Mouse (Mus musculus) cerebellum, adult 8-10 months (tissue): ENCODE data around the gene Ifit1bl2.
"Not testable (repeated sequence)": the region's sequence is repeated elsewhere in the genome, so short reads cannot be mapped to it uniquely, and the experiment has no call there.

Experiments used
- DNase-seq: peaks from one replicate; pipeline ENCODE4 v3.0.0; 2022

Gene Ifit1bl2

DNA sequence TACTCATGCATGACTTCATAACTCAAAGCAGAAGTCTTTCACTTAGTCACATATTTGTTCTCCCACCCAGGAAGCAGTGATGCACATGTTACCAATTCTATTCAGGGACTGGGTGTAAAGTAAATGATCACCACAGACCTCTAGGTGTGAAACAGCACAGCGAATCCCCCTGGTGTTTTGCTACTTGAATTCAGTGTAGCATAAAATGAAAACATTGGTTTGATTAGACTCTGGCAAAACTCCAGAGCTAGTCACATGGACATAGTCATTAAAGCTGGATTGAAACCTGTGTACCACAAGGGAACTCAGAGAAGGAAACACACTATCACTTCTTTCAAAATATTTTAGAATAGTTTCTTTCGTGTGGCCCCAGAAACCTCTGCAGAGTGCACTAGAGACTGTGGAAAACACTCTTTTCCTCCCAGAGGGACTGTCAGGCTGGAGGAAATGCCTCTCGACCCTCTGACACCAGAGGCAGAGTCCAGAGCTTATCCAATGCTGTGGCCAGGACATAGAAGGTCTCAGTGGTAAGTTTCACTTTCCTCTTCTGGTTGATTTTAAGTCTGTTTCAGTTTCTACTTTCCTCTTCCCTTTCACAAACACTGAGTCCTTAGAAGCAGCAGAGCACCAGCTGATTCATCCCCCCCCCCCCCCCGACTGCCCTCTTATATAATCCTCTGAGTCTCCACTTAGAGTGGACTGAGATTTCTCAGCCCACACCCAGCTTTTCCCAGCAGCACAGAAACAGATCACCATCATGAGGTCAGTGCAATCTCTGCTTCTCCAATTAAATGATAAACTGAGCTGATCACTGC lies 33.1 kb downstream of the Ifit1bl2 start, which contains the start of gene Ifit3b:
TSS of gene Ifit3b (plus strand) at position 734 of the 815 bp plus-strand sequence.
- not testable (repeated sequence) for DNase-seq

DNA sequence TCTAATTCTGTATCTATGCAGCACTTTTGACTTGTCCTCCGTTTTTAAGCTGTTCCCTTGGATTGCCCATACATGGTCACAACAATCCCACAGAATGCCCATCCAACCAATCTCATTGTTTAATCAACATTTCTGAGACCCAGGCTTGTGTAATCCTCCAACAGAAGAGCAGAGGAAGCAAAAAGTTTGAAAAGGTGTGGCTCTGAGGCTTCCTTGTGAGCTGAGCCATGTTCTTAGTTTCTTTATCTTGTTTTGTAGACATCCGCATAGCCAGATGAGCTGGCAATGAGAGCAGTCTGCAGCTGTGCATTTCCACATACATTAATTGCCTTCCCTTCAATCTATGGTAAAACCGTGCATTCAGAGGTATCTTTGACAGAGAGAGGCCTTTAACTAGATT lies 35.1 kb downstream of the Ifit1bl2 start:
- DNase-seq = no peak

DNA sequence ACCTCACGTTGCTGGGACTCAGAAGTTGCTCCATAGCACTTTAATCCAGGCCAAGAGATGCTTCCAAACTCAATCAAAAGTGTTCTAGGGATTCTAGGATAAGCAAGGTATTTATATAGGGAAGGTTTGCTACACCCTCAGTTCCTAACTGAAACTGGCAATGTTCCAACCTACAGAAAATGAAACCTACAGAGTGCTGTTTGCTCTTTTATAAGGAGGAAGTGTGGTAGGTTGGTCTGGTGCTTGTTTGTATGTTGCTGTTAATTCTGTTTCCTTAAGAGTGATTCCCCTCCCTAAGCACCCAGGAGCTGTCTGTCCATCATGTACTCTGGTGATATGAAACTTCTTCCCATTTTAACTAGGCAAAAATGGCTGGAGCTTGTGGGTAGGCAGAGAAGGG lies 38.7 kb downstream of the Ifit1bl2 start, which contains the start of gene Ifit1bl1:
TSS of gene Ifit1bl1 (minus strand) at position 69 of the 400 bp plus-strand sequence.
- DNase-seq = not testable (repeated sequence)

DNA sequence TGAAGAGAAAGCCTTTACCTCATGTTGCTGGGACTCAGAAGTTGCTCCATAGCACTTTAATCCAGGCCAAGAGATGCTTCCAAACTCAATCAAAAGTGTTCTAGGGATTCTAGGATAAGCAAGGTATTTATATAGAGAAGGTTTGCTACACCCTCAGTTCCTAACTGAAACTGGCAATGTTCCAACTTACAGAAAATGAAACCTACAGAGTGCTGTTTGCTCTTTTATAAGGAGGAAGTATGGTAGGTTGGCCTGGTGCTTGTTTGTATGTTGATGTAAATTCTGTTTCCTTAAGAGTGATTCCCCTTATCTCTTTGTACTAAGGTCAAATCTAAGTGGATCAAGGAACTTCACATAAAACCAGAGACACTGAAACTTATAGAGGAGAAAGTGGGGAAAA lies 41.3 kb downstream of the Ifit1bl2 start:
- DNase-seq = not testable (repeated sequence)

DNA sequence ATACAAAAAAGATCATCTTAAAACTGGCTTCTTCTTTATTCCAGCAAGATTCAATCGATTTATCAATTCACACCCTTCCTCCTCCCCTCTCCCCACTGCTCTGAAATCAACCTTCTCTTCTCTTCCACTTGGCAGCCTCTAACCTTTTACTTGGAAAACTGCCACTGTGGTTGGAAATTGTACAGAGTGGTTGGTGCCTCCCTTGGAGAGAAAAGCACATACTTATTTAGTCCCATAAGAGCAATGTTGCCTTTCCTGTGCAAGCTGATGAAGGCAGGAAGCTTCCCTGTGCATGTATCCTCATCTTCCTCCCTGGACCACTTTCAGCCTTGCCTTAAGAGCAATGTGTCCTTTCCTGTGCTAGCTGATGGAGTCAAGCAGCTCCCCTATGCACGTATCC lies 42.2 kb downstream of the Ifit1bl2 start:
- DNase-seq = peak; percentile 28

DNA sequence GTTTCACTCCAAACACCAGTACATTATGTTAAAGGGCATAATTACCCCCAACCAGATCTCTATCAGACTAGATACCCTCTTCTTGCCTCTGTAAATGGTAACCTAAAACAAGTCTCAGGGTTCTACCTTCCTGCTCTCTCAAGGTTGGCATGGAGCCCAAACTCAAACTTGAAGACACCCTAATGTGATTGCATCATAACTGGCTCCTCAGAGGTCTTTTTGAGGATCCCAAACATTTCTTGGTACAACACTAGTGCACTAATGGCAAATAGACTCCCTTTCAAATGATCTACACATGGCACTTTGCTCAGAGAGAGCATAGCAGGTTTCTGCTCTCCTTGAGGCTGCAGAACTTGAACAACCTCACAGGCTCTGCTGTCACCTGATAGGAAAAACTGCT lies 43.7 kb downstream of the Ifit1bl2 start:
- no peak for DNase-seq

DNA sequence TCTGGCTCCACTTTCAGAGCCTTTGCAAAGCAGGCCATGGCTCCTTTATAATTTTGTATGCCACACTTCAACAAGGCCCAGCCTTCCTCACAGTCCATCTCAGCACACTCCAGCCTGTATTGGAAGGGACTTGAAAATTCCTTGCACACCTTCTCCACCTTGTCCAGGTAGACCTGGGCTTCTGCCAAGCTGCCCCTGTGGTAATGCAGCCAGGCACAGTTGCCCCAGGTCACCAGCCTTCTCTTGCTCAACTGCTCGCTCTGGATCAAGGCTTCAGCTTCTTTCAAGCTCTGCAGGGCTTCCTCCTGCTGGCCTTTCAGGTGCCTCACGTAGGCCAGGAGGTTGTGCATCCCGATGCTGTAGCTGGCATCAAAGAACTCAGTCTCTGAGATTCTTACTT lies 46.0 kb downstream of the Ifit1bl2 start:
- not testable (repeated sequence) for DNase-seq

DNA sequence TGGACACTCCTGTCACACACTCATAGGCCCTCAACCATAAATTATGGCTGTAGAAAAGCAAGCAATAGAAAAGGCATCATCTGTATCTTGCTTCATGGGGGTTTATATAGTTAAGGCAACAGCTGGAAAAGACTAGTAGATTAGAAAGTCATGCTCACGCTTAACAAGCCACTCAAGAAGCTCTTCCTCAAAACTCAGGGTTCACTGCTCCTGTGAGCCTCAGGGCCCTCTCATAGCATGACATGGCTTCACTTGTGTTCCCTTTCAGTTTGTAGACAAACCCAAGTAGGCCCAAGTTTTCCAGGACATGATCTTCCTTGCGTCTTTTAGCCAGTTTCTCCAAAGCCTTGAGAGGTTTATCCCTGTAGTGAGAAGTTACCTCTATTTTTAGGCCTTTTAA lies 47.1 kb downstream of the Ifit1bl2 start:
- DNase-seq = no peak

DNA sequence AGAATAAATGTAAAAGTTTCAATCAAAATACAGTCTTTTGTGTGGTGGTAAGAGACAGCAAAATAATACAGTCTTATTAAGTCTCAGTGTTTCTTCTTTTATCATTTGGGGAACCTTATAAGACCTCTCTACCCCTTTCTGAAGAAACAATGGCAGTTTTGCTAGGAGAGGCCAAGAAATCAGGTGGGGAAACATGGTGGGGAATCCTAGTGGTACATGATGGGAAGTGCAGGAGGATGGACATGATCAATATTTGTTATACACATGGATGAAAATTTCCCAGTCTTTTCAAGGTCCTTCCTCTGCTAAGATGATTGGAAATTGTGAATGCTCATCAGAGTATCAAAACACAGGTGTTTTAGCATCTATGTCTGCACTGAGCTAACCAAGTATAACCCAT lies 51.6 kb downstream of the Ifit1bl2 start:
- DNase-seq = no peak

DNA sequence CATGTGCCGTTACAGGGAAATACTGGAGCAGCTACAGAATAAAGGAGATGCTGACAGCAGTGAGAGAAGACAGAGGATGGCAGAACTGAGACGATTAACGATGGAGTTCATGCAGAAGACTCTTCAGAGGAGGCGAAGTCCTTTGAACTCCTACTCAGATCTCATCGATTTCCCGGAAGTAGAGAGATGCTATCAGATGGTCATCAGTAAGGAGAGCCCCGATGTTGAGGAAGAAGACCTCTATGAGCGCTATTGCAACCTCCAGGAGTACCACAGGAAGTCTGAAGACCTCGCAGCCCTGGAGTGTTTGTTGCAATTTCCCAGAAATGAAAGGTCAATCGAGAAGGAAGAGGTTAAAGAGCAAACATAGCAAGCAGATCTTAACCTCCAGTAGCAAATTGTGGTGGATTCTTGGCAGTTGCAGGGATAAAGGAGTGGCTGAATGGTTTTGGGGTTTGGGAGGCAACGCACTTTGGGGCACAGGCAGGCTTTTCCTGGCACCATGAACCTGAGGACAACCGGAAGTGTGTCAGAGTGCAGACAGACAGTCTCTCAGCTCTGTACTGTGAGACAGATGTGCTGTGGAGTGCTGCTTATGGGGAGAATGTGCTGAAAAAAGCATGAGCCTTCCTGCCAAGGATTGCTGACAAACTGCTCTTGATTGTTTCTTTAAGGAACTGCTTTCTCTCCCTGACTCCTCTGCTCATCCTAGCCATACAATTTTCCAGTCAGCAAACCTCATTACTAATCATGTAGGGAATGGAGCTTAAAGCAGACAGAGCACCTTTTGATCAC lies 52.4 kb downstream of the Ifit1bl2 start:
- not testable (repeated sequence) for DNase-seq

DNA sequence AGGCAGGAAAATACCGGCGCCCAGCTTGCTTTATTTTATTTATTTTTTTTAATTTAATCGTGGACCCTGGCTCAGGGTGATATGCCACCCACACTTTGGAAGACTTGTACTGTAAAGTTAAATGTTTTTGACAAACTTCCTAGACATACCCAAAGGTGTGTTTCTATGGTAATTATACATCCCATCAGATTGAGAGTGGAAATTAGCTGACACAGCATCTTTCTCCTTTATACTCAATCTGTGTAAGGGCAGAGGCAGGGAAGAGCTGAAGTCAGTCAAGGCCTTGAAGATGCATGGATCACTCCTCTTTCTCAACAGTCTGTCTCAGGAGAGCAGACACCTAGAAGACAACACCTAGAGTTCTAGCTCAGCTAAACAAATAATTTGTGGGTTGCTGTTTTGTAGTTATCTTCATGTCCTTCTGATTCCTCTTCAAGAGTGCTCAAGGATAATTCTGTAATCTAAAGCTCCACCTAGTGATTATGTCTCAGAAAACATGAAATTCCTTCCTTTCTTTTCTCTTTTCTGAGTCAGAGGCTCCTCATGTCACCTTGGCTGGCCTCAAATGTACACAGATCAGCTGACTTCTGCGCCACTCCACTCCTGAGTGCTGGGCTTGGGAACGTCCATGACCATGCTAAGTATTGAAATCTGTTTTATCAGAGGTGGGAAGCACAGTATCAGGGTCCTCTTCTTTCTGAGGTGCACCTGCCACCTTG lies 54.6 kb downstream of the Ifit1bl2 start:
- not testable (repeated sequence) for DNase-seq

DNA sequence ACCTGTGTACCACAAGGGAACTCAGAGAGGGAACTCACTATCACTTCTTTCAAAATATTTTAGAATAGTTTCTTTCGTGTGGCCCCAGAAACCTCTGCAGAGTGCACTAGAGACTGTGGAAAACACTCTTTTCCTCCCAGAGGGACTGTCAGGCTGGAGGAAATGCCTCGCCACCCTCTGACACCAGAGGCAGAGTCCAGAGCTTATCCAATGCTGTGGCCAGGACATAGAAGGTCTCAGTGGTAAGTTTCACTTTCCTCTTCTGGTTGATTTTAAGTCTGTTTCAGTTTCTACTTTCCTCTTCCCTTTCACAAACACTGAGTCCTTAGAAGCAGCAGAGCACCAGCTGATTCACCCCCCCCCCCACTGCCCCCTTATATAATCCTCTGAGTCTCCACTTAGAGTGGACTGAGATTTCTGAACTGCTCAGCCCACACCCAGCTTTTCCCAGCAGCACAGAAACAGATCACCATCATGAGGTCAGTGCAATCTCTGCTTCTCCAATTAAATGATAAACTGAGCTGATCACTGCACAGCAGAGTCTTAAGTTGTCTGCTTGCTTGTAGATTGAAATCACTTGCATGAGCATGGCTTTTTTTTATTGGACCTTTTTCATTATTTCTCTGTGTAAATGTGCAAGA lies 57.3 kb downstream of the Ifit1bl2 start, which contains the start of gene Ifit3:
TSS of gene Ifit3 (plus strand) at position 406 of the 641 bp plus-strand sequence.
- DNase-seq = not testable (repeated sequence)

DNA sequence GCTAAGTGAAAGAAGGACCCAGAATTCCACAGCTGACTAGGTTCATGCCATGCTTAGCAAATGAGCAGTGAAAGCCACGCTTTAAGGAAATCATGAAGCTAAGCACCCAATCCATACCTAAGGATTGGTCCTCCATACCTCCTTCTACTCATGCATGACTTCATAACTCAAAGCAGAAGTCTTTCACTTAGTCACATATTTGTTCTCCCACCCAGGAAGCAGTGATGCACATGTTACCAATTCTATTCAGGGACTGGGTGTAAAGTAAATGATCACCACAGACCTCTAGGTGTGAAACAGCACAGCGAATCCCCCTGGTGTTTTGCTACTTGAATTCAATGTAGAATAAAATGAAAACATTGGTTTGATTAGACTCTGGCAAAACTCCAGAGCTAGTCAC lies 57.8 kb downstream of the Ifit1bl2 start:
- DNase-seq = not testable (repeated sequence)

DNA sequence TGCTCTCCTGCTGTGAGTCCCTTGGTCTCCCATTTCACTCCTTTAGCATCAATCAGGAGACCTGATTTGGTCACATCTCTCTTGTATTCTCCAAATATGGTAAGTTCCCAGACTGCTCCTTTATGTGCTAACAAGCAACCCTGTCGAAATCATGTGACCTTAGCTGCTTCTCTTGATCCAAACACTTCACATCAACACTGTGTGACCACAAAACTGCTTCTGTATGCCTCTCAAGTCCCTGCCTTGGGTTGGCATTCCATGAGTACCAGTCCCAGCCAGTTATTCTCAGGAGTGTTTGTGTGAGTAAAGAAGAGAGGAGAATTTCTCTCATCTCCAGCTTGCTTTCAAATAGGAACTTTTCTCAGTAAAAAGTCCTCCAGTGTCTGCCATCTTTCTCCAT lies 63.4 kb downstream of the Ifit1bl2 start:
- DNase-seq = no peak

DNA sequence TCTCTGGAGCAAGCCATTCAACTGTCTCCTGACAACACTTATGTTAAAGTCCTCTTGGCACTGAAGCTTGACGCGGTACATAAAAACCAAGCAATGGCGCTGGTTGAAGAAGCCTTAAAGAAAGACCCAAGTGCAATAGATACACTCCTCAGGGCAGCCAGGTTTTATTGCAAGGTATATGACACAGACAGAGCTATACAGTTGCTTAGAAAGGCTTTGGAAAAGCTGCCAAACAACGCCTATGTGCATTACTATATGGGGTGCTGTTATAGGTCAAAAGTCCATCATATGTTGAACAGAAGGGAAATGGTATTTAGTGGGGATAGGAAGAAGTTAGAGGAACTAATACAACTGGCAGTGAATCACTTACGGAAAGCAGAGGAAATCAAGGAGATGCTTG lies 66.9 kb downstream of the Ifit1bl2 start:
- DNase-seq = no peak

DNA sequence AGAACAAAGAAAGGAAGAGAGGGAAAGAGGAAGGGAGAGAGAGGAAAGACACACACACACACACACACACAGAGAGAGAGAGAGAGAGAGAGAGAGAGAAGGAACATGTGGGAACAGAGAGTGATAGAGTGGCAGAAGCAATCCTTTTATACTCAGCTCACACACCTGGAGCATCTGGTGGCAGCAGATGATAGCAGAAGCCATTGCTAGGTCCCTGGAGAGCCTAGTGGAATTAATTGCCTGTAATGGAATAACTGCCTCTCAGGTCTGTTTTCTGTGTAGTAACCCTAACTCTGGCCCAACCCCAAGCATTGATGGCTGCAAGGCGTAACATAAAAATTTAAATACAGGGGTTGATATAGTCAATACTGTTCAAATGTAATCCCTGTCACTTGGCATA lies 69.5 kb downstream of the Ifit1bl2 start:
- no peak for DNase-seq

DNA sequence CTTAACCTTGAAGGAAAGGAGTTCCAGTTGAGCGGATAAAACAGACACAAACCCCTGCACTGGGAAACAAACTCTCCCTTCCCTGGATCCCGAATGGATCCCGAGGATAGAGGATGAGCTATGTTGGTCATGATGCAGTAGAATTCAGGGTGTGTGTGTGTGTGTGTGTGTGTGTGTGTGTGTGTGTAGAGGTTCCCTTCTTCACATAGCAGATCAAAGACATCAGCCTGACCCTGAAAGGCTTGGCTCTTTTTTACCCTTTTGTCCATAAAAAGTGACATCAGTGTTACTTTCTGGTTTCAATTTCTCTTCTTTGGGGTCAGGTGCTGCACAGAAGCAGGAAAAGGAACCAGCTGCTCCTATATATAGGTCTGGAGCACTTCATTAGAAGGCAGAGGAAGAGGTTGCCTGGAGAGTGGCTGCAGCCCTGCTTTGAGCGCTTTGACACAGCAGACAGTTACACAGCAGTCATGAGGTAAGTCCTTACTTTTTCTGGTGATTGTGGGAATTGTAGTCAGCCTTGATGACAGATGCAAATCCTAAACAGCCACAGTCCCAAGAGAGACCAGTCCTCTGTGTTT lies 70.6 kb downstream of the Ifit1bl2 start:
- DNase-seq = no peak

DNA sequence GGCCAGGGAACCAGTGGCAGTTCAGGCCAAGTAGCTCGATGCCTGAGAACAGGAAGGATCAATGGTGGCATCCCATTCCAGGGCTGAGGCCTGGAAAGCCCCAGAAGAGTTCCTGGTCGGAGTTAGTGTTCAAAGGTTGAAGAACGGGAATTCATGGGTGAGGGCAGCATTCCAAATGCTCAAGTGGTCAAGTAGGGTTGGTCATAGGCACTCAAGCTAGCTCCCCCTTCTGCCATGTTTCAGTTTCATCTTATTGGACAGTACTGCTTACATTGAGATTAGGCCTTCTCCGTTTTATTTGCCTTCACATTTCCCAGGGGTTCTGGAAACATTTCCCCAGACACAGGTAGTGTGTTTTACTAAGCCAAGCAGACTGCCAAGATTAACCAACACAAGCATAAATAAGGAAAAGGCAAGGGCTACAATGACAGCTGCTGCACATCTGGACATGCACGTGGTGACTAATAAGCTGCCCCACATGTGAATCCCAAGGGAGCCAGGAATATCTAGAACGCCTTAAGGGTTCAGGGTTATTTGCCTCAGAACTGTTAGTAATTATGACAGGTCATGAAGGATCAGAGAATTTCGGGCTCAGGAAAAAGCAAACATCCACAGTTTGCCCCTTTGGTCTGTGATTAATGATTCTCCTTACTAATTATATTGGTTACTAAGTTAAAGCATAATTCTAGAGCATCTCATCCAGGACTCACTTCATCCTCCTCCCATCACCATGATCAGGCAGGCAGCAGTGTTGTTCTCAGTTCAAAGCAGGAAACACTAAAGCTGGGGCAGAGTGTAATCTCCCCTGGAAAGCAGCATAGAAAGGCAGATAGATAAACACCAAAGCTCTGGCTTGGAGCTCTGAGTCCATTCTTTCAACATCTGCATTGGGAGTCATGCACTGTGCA lies 71.3 kb downstream of the Ifit1bl2 start:
- DNase-seq = no peak
